Mouse (Mus musculus): ENCODE measurements around the gene Crybg3.

- TF ChIP-seq CTCF (IDR thresholded peaks at IDR 0.05; ENCODE audit: borderline replicate concordance, insufficient read depth, low read length), result no peak
- TF ChIP-seq POLR2A (IDR thresholded peaks at IDR 0.05; ENCODE audit: low read depth, low read length), result no peak
Observed at GRCm38 (mm10) chr16:59567721-59568381, 32.9 kb downstream of the Crybg3 start.
